Comparison of ENCODE assay signal across 26 mouse cellular contexts in the genomic region with DNA sequence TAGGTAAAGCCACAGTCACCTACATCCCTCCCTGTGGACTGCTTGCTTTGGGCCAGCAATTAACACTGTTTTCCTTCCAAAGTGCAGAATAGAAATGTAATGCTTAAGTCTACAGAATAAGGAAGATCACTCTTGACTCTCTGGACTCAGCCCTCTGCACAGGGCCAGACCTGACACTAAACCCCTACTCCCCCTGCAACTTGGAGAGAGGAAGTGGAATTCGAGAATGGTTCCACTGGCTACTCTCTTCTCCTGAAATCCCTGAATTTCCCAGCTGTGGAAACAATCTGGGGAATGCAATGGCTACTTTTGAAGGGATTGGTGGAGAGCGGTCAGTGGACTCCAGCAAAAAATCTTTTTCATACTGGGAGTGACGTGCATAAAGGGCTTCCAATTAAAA. TPM values are rescaled to one million over a fixed set of nuclear protein-coding genes. Genes with fewer than 3 reads are reported as not detected.
A peak's percentile ranks its signal among the peaks of the same experiment; 100 is the strongest.
DNase-seq lines count a peak whose midpoint lies in the region; ATAC-seq lines count a peak whose summit lies in the region.
"Had no signal": no experiment of that assay in that cellular context is flagged by ENCODE, and none has a peak within 500 bp of the region (broad histone marks: within the 10 kb centered on the region; RNA-seq: fewer than 3 reads in every experiment).

No protein-coding gene starts in this region.

- H3K4me2 ChIP-seq in kidney, embryonic 14.5 days (replicated peaks; ENCODE audit: low read depth, low read length) = no peak overlapping the region
- no peak overlapping the region for H3K4me2 ChIP-seq in kidney, embryonic 16.5 days (replicated peaks; ENCODE audit: low read depth, low read length)
- H3K4me2 ChIP-seq: embryonic facial prominence, embryonic 12.5 days; forebrain, embryonic 12.5 days had no signal

- no peaks in the 10 kb centered on the region for H3K4me1 ChIP-seq in kidney, embryonic 14.5 days (ENCODE audit: control insufficient read depth, insufficient read depth, low read length)
- peaks cover 5% of the 10 kb centered on the region; the same call in 1 of the 2 replicates for H3K4me1 ChIP-seq in kidney, embryonic 16.5 days (ENCODE audit: insufficient read depth, low read length)
- H3K4me1 ChIP-seq: embryonic facial prominence, embryonic 12.5 days had no signal

- H3K9me3 ChIP-seq in kidney, embryonic 14.5 days (ENCODE audit: control insufficient read depth, low read length) = no peaks in the 10 kb centered on the region
- H3K9me3 ChIP-seq in kidney, embryonic 16.5 days (ENCODE audit: low read length) = no peaks in the 10 kb centered on the region; the same call in 1 of the 2 replicates
- H3K9me3 ChIP-seq: embryonic facial prominence, embryonic 12.5 days; forebrain, embryonic 10.5 days; forebrain, embryonic 12.5 days; G1E had no signal

- no peak overlapping the region for H3K9ac ChIP-seq in kidney, embryonic 14.5 days (ENCODE audit: low read depth, low read length)
- H3K9ac ChIP-seq in kidney, embryonic 16.5 days (replicated peaks; ENCODE audit: low read length) = no peak overlapping the region
- H3K9ac ChIP-seq: embryonic facial prominence, embryonic 12.5 days; forebrain, embryonic 12.5 days had no signal

- WGBS in kidney, embryonic 14.5 days = 43% methylated on average over 3 of the region's 3 CpGs
- 42% methylated on average over 3 of the region's 3 CpGs for WGBS in kidney, embryonic 16.5 days

- no peaks in the 10 kb centered on the region for H3K27me3 ChIP-seq in kidney, embryonic 14.5 days (ENCODE audit: control insufficient read depth, insufficient read depth, low read length)
- H3K27me3 ChIP-seq in kidney, embryonic 16.5 days (ENCODE audit: insufficient read depth, low read length) = no peaks in the 10 kb centered on the region
- H3K27me3 ChIP-seq: CH12.LX; embryonic facial prominence, embryonic 12.5 days; forebrain, embryonic 12.5 days; Patski had no signal

- ATAC-seq in kidney, embryonic 14.5 days (ENCODE audit: low FRiP score, low TSS enrichment) = peak; percentile 39; the same call in 1 of the 2 replicates
- peak; percentile 32; the same call in 1 of the 2 replicates for ATAC-seq in kidney, embryonic 16.5 days (ENCODE audit: low FRiP score, low TSS enrichment)
- 0 out of 2 replicates have a peak, but pooled peaks have one; percentile 5 for ATAC-seq in erythroblast, adult 5-6 weeks (replicated peaks; ENCODE audit: low FRiP score, poor library complexity, severe bottlenecking)
- ATAC-seq: activated CD4-positive, CD25-positive, alpha-beta regulatory T cell, adult 4 months; CD4-positive, CD25-positive, alpha-beta regulatory T cell, adult 4 months; forebrain, embryonic 14.5 days; forebrain, embryonic 16.5 days; Patski had no signal

- DNase-seq in kidney, adult 11 months = no peak
- DNase-seq in kidney, postnatal 10 days = no peak
- no peak for DNase-seq in embryo, embryonic 9.5 days (ENCODE audit: extremely low spot score)
- DNase-seq: adrenal gland, adult 8-10 months; adrenal gland, postnatal 14 days; adrenal gland, postnatal 36 days; B cell, adult 2 months; cerebellum, adult 11-12 months; cerebellum, adult 2 months; cerebellum, adult 9-10 months; cerebellum, postnatal 10 days; cerebellum, postnatal 25 days had no signal

- no peak overlapping the region for H3K4me3 ChIP-seq in kidney, embryonic 14.5 days (ENCODE audit: low read length)
- H3K4me3 ChIP-seq in kidney, embryonic 16.5 days (ENCODE audit: low read length) = no peak overlapping the region
- H3K4me3 ChIP-seq: embryonic facial prominence, embryonic 12.5 days; erythroblast, embryonic 14.5 days; forebrain, embryonic 10.5 days; forebrain, embryonic 12.5 days had no signal

- no peaks in the 10 kb centered on the region for H3K36me3 ChIP-seq in kidney, embryonic 14.5 days (ENCODE audit: control insufficient read depth, insufficient read depth, low read length)
- peaks cover 5% of the 10 kb centered on the region; the same call in 1 of the 2 replicates for H3K36me3 ChIP-seq in kidney, embryonic 16.5 days (ENCODE audit: insufficient read depth, low read length)
- H3K36me3 ChIP-seq: embryonic facial prominence, embryonic 12.5 days; forebrain, embryonic 12.5 days had no signal

- H3K27ac ChIP-seq in kidney, embryonic 14.5 days (ENCODE audit: low read depth, low read length) = no peak overlapping the region
- H3K27ac ChIP-seq in kidney, embryonic 16.5 days (ENCODE audit: low read length) = peak overlapping the region; percentile 45; the same call in 1 of the 2 replicates
- H3K27ac ChIP-seq: embryonic facial prominence, embryonic 12.5 days; forebrain, embryonic 10.5 days; forebrain, embryonic 12.5 days had no signal

RNA-seq across cellular contexts. Expression of a gene that starts 18.2 kb away (rescaled TPM):
- polyA plus RNA-seq in kidney, embryonic 14.5 days (2014; fragmentation: Nextera tagmentation; extraction: Ambion mirVana) = 1.8 and 5.7 TPM in 2 replicates
- 8.3 and 9.2 TPM in 2 replicates for polyA plus RNA-seq in kidney, embryonic 16.5 days (2015; fragmentation: Nextera tagmentation; extraction: Ambion mirVana)
- 608 and 670 TPM in 2 replicates for total RNA-seq in erythroblast, adult 5-6 weeks (2015; ENCODE audit: low replicate concordance)
- total RNA-seq in erythroblast, adult 5-6 weeks (2017; ENCODE audit: low replicate concordance) = 1,090 and 1,183 TPM in 2 replicates
